8 mouse cellular contexts compared by ENCODE assay signal in genomic region chr1:170901536-170902238, GRCm38 (mm10). TPM values are rescaled to one million over a fixed set of nuclear protein-coding genes. Genes with fewer than 3 reads are reported as not detected.
A peak's percentile ranks its signal among the peaks of the same experiment; 100 is the strongest.
DNase-seq lines count a peak whose midpoint lies in the region; ATAC-seq and TF ChIP-seq lines count a peak whose summit lies in the region.

No protein-coding gene starts in this region.

- TF ChIP-seq CTCF in left cerebral cortex, adult 2 months (IDR thresholded peaks at IDR 0.05), result peak; percentile 84

- intact Hi-C loops in gastrocnemius, postnatal 14 days (cut with DNase I; ENCODE audit: low total_unique reads), result loop anchor here (2.0 kb wide), 1 partner anchor 93 kb away; no protein-coding TSS in a partner anchor
- intact Hi-C loops in left cerebral cortex, adult 2 months (cut with DNase I), result loop anchor here (1.0 kb wide), 2 partner anchors 91 to 95 kb away; no protein-coding TSS in a partner anchor

- no peak overlapping the region for H3K4me3 ChIP-seq in left cerebral cortex, adult 2 months

- ATAC-seq in megakaryocyte, adult 5-6 weeks (ENCODE audit: poor library complexity, severe bottlenecking), result peak; percentile 78

- no peak overlapping the region for H3K27ac ChIP-seq in left cerebral cortex, adult 2 months

- peak; percentile 89 to 91 for DNase-seq in adrenal gland, adult 18-20 months (ENCODE audit: low spot score in 2 of 2)
- peak; percentile 94 for DNase-seq in embryo, embryonic 10.5 days (ENCODE audit: low spot score)
- peak; percentile 77 for DNase-seq in gastrocnemius, postnatal 14 days
- peak; percentile 92 for DNase-seq in induced T-regulatory cell, adult 2 months (ENCODE audit: low read depth)
- peak; percentile 82 to 90 for DNase-seq in left cerebral cortex, adult 2 months (ENCODE audit: extremely low spot score in 1 of 2, low spot score in 2 of 2)
- peak; percentile 88 to 93 for DNase-seq in right cerebral cortex, adult 2 months (ENCODE audit: low spot score in 2 of 2)
- peak; percentile 84 for DNase-seq in urinary bladder, postnatal 14 days (ENCODE audit: low spot score)

RNA-seq across cellular contexts. Expression of gene Fcrlb, which starts 11.1 kb away (rescaled TPM):
- not detected for total RNA-seq in adrenal gland, adult 18-20 months (2021)
- total RNA-seq in gastrocnemius, postnatal 14 days (2021), result not detected
- total RNA-seq in left cerebral cortex, adult 2 months (2021), result under 1 TPM; 0.97 to 0.98 TPM
- total RNA-seq in megakaryocyte, adult 5-6 weeks (2015), result not detected in 2 replicates
- total RNA-seq in megakaryocyte, adult 5-6 weeks (2017), result not detected in 2 replicates

RNA-seq across cellular contexts. Expression of gene Dusp12, which starts 16.3 kb away (rescaled TPM):
- 10 to 100 TPM; 13.5 to 18.2 TPM for total RNA-seq in adrenal gland, adult 18-20 months (2021)
- total RNA-seq in gastrocnemius, postnatal 14 days (2021), result 1 to 10 TPM; 4.0 to 6.1 TPM
- 10 to 100 TPM; 14.3 to 15.5 TPM for total RNA-seq in left cerebral cortex, adult 2 months (2021)
- 7.5 and 10.3 TPM in 2 replicates for total RNA-seq in megakaryocyte, adult 5-6 weeks (2015)
- 5.2 and 5.4 TPM in 2 replicates for total RNA-seq in megakaryocyte, adult 5-6 weeks (2017)

RNA-seq across cellular contexts. Expression of gene Gm26620, which starts 16.8 kb away (rescaled TPM):
- total RNA-seq in adrenal gland, adult 18-20 months (2021), result under 1 TPM; 0.51 to 0.53 TPM
- total RNA-seq in gastrocnemius, postnatal 14 days (2021), result under 1 TPM in 1 of 2 experiments, not detected in 1; 0.35 TPM
- total RNA-seq in left cerebral cortex, adult 2 months (2021), result under 1 TPM; 0.45 to 0.58 TPM
- total RNA-seq in megakaryocyte, adult 5-6 weeks (2015), result 1.2 TPM in 1 of 2 replicates, not detected in the other
- total RNA-seq in megakaryocyte, adult 5-6 weeks (2017), result not detected in 2 replicates

RNA-seq across cellular contexts. Expression of gene Fcrla, which starts 25.7 kb away (rescaled TPM):
- under 1 TPM in 1 of 2 experiments, not detected in 1; 0.54 TPM for total RNA-seq in adrenal gland, adult 18-20 months (2021)
- under 1 TPM in 1 of 2 experiments, not detected in 1; 0.31 TPM for total RNA-seq in gastrocnemius, postnatal 14 days (2021)
- not detected for total RNA-seq in left cerebral cortex, adult 2 months (2021)
- total RNA-seq in megakaryocyte, adult 5-6 weeks (2015), result 1.3 and 3.2 TPM in 2 replicates
- total RNA-seq in megakaryocyte, adult 5-6 weeks (2017), result 0.40 and 2.7 TPM in 2 replicates

RNA-seq across cellular contexts. Expression of gene Atf6, which starts 34.1 kb away (rescaled TPM):
- total RNA-seq in adrenal gland, adult 18-20 months (2021), result 10 to 100 TPM; 34.8 to 36.9 TPM
- 10 to 100 TPM; 17.6 to 17.8 TPM for total RNA-seq in gastrocnemius, postnatal 14 days (2021)
- 10 to 100 TPM; 52.7 to 59.5 TPM for total RNA-seq in left cerebral cortex, adult 2 months (2021)
- total RNA-seq in megakaryocyte, adult 5-6 weeks (2015), result 35.9 and 38.4 TPM in 2 replicates
- 35.1 and 39.4 TPM in 2 replicates for total RNA-seq in megakaryocyte, adult 5-6 weeks (2017)
